Mouse (Mus musculus) stomach, embryonic 16.5 days (tissue): ENCODE data around the gene Depdc1b. TPM values are rescaled to one million over a fixed set of nuclear protein-coding genes. Genes with fewer than 3 reads are reported as not detected.

Experiments used
- ATAC-seq: fragments of 200-750 bp; cut with Nextera tagmentation; 2 replicates; pipeline ENCODE4 v1.8.0; 2017; ENCODE audit warnings: moderate number of reproducible peaks, moderate TSS enrichment; ENCODE audit not compliant: insufficient read depth, low FRiP score
- H3K27ac ChIP-seq: fragments of 300-500 bp; sonication (generic); 2 replicates; pipeline ENCODE4 v1.5.1; 2014; ENCODE audit warnings: low read length
- H3K27me3 ChIP-seq: fragments of 300-500 bp; sonication (generic); 2 replicates; pipeline ENCODE4 v1.6.1; 2014; ENCODE audit warnings: low read length, control low read depth, mixed read lengths; ENCODE audit not compliant: control insufficient read depth, insufficient read depth
- H3K36me3 ChIP-seq: fragments of 300-500 bp; sonication (generic); 2 replicates; pipeline ENCODE4 v1.6.1; 2014; ENCODE audit warnings: low read length; ENCODE audit not compliant: control insufficient read depth, insufficient read depth
- H3K4me1 ChIP-seq: fragments of 300-500 bp; sonication (generic); 2 replicates; pipeline ENCODE4 v1.6.1; 2014; ENCODE audit warnings: low read length, control low read depth, mixed read lengths; ENCODE audit not compliant: control insufficient read depth, insufficient read depth
- H3K4me2 ChIP-seq: fragments of 300-500 bp; sonication (generic); 2 replicates; pipeline ENCODE4 v1.6.1; 2014; ENCODE audit warnings: low read depth, low read length, mixed read lengths
- H3K4me3 ChIP-seq: fragments of 300-500 bp; sonication (generic); replicated peaks from 2 replicates; pipeline ENCODE4 v1.5.1; 2014; ENCODE audit warnings: mild to moderate bottlenecking, low read length
- H3K9ac ChIP-seq: fragments of 300-500 bp; sonication (generic); 2 replicates; pipeline ENCODE4 v1.6.1; 2014; ENCODE audit warnings: low read length
- H3K9me3 ChIP-seq: fragments of 300-500 bp; sonication (generic); replicated peaks from 2 replicates; pipeline ENCODE4 v1.6.1; 2016; ENCODE audit warnings: low read length, control low read depth; ENCODE audit not compliant: control insufficient read depth
- WGBS: fragments of 180-500 bp; shearing (Covaris S2); extraction: QIAGEN DNeasy Blood & Tissue Kit; methylation state at CpG from one replicate; pipeline ENCODE4 v1.1.7; 2014; 5-methylcytosine and 5-hydroxymethylcytosine counted together
- polyA plus RNA-seq: library from polyadenylated mRNA; unstranded; fragments of >200 nt; fragmentation: Nextera tagmentation; extraction: Ambion mirVana; gene quantifications from 2 replicates; pipeline ENCODE4 v1.2.1, GENCODE M21; 2015

The Depdc1b gene
- polyA plus RNA-seq, 1 experiment from 2014 or later = 6.8 TPM

- WGBS = 47% methylated on average over 6 of the region's 6 CpGs
- no peak for ATAC-seq
- Histone ChIP-seq H3K27ac (no peak overlapping the region), H3K4me3 (no peak overlapping the region), H3K9ac (no peak overlapping the region), H3K27me3 (no peaks in the 10 kb centered on the region), H3K4me1 (peaks cover 4% of the 10 kb centered on the region; the same call in 1 of the 2 replicates), H3K36me3 (no peaks in the 10 kb centered on the region; the same call in 1 of the 2 replicates), H3K9me3 (no peaks in the 10 kb centered on the region), H3K4me2 (no peak overlapping the region)
Measured at GRCm38 (mm10) chr13:108278592-108278991, 37.5 kb upstream of the Depdc1b start.

- no peaks in the 10 kb centered on the region for H3K27me3 ChIP-seq
- WGBS = 91% methylated on average over 2 of the region's 2 CpGs
- H3K9me3 ChIP-seq = no peaks in the 10 kb centered on the region
- no peaks in the 10 kb centered on the region for H3K36me3 ChIP-seq
- H3K9ac ChIP-seq = no peak overlapping the region
- no peak overlapping the region for H3K4me3 ChIP-seq
- H3K4me1 ChIP-seq = no peaks in the 10 kb centered on the region
- no peak overlapping the region for H3K4me2 ChIP-seq
- no peak overlapping the region for H3K27ac ChIP-seq
- ATAC-seq = no peak
Measured at GRCm38 (mm10) chr13:108284312-108284711, 31.8 kb upstream of the Depdc1b start.

- no peaks in the 10 kb centered on the region for H3K36me3 ChIP-seq
- no peaks in the 10 kb centered on the region for H3K9me3 ChIP-seq
- no peak overlapping the region for H3K4me3 ChIP-seq
- ATAC-seq = no peak
- 56% methylated on average over 3 of the region's 3 CpGs for WGBS
- no peak overlapping the region for H3K27ac ChIP-seq
- H3K9ac ChIP-seq = no peak overlapping the region
- no peak overlapping the region for H3K4me2 ChIP-seq
- H3K4me1 ChIP-seq = no peaks in the 10 kb centered on the region
- no peaks in the 10 kb centered on the region for H3K27me3 ChIP-seq
Measured at GRCm38 (mm10) chr13:108287953-108288352, 28.2 kb upstream of the Depdc1b start.

GRCm38 (mm10) chr13:108289436-108289835 is 26.7 kb upstream of the Depdc1b start:
- Histone ChIP-seq H3K27me3 (no peaks in the 10 kb centered on the region), H3K4me2 (no peak overlapping the region), H3K36me3 (no peaks in the 10 kb centered on the region), H3K27ac (no peak overlapping the region), H3K9me3 (no peaks in the 10 kb centered on the region), H3K9ac (no peak overlapping the region), H3K4me1 (no peaks in the 10 kb centered on the region), H3K4me3 (no peak overlapping the region)
- ATAC-seq = no peak
- 57% methylated on average over 3 of the region's 3 CpGs for WGBS

- Histone ChIP-seq H3K4me2 (no peak overlapping the region), H3K4me1 (no peaks in the 10 kb centered on the region), H3K36me3 (no peaks in the 10 kb centered on the region), H3K27ac (no peak overlapping the region), H3K9me3 (no peaks in the 10 kb centered on the region), H3K27me3 (no peaks in the 10 kb centered on the region), H3K4me3 (no peak overlapping the region), H3K9ac (no peak overlapping the region)
- 85% methylated on average over 4 of the region's 4 CpGs for WGBS
- ATAC-seq = no peak
Measured at GRCm38 (mm10) chr13:108290314-108290713, 25.8 kb upstream of the Depdc1b start.

GRCm38 (mm10) chr13:108297350-108298093 is 18.6 kb upstream of the Depdc1b start:
- peak overlapping the region; percentile 43 for H3K4me3 ChIP-seq
- H3K4me2 ChIP-seq = peak overlapping the region; percentile 62
- peak overlapping the region; percentile 76 for H3K27ac ChIP-seq
- 6% methylated on average over 12 of the region's 12 CpGs for WGBS
- no peaks in the 10 kb centered on the region for H3K27me3 ChIP-seq
- H3K36me3 ChIP-seq = no peaks in the 10 kb centered on the region
- peaks cover 7% of the 10 kb centered on the region for H3K4me1 ChIP-seq
- H3K9me3 ChIP-seq = no peaks in the 10 kb centered on the region
- peak overlapping the region; percentile 60 for H3K9ac ChIP-seq
- peak; percentile 70 for ATAC-seq

- Histone ChIP-seq H3K9me3 (no peaks in the 10 kb centered on the region), H3K27ac (no peak overlapping the region)
- ATAC-seq = no peak
Measured at GRCm38 (mm10) chr13:108298241-108298640, 17.9 kb upstream of the Depdc1b start.

GRCm38 (mm10) chr13:108300346-108300950 is 15.7 kb upstream of the Depdc1b start:
- H3K9me3 ChIP-seq = no peaks in the 10 kb centered on the region
- no peak overlapping the region for H3K4me3 ChIP-seq
- ATAC-seq = peak; percentile 24; the same call in 1 of the 2 replicates
- WGBS = 18% methylated on average over 5 of the region's 5 CpGs
- no peaks in the 10 kb centered on the region for H3K27me3 ChIP-seq
- no peaks in the 10 kb centered on the region for H3K36me3 ChIP-seq
- H3K9ac ChIP-seq = no peak overlapping the region
- H3K4me1 ChIP-seq = peaks cover 7% of the 10 kb centered on the region
- no peak overlapping the region for H3K4me2 ChIP-seq
- H3K27ac ChIP-seq = peak overlapping the region; percentile 66

More at GRCm38 (mm10) chr13:108298241-108298640, 17.9 kb upstream of the Depdc1b start:
- Histone ChIP-seq H3K9ac (no peak overlapping the region), H3K36me3 (no peaks in the 10 kb centered on the region), H3K4me2 (no peak overlapping the region), H3K27me3 (no peaks in the 10 kb centered on the region), H3K4me1 (peaks cover 7% of the 10 kb centered on the region), H3K4me3 (no peak overlapping the region)
- 44% methylated on average over 5 of the region's 5 CpGs for WGBS

GRCm38 (mm10) chr13:108301411-108301810 is 14.7 kb upstream of the Depdc1b start:
- no peak overlapping the region for H3K9ac ChIP-seq
- no peak overlapping the region for H3K4me2 ChIP-seq
- H3K27me3 ChIP-seq = no peaks in the 10 kb centered on the region
- WGBS = 53% methylated on average over 7 of the region's 7 CpGs
- H3K27ac ChIP-seq = no peak overlapping the region
- ATAC-seq = no peak
- H3K9me3 ChIP-seq = no peaks in the 10 kb centered on the region
- H3K36me3 ChIP-seq = no peaks in the 10 kb centered on the region
- no peak overlapping the region for H3K4me3 ChIP-seq
- H3K4me1 ChIP-seq = peaks cover 7% of the 10 kb centered on the region
